Mouse (Mus musculus): Measurements from ENCODE around the gene Rapgef2.

DNA sequence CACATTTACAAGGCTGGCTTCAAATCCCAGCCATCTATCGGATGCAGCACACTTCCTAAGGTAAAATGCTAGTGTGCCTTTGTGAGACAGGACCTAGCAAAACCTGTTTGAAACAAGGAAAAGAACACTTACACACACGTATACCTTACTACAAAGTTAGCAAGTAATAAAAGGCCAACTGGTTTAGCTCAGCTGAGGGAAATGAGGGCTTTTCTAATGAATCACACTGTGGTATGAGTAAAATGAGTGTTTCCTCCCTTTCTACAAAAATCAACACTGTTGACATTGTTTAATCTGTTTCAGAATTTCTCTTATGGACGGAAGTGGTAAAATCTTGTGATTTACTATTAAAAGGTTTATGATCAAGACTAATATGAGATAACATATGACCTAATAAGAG, 104.0 kb downstream of the Rapgef2 start:
- TF ChIP-seq CTCF (IDR thresholded peaks at IDR 0.05; ENCODE audit: low read depth) (no peak), EP300 (optimal IDR thresholded peaks at IDR 0.05) (peak; percentile 32)

All from stomach, postnatal 0 days (tissue).